Mouse (Mus musculus) thymus, adult 2 months (tissue): ENCODE data around the gene Wrnip1.

Source experiments
- CTCF ChIP-seq: fragments of 200-500 bp; IDR thresholded peaks from 2 replicates; pipeline ENCODE4 v1.5.1; 2012; ENCODE audit warnings: mild to moderate bottlenecking, control low read depth, low read length, moderate library complexity, borderline replicate concordance; ENCODE audit not compliant: control insufficient read depth, poor library complexity, insufficient read depth; ENCODE audit errors: extremely low read depth
- POLR2A ChIP-seq: fragments of 200-500 bp; IDR thresholded peaks from 2 replicates; pipeline ENCODE4 v1.6.1; 2012; ENCODE audit warnings: mild to moderate bottlenecking, low read length, control low read depth, moderate library complexity; ENCODE audit not compliant: control insufficient read depth, poor library complexity, insufficient read depth; ENCODE audit errors: extremely low read depth

- TF ChIP-seq POLR2A (no peak), CTCF (no peak)
These were observed 31.4 kb downstream of the Wrnip1 start for GRCm38 (mm10) chr13:32833237-32833636.
